Mouse (Mus musculus) testis, adult 2 months (tissue): Measurements from ENCODE around the gene Bhlha15.

ENCODE experiments used
- CTCF ChIP-seq: fragments of 200-500 bp; IDR thresholded peaks from 2 replicates; pipeline ENCODE4 v1.5.1; 2012; ENCODE audit warnings: low read depth, mild to moderate bottlenecking, inconsistent platforms, low read length, moderate library complexity; ENCODE audit not compliant: control insufficient read depth, insufficient read depth, insufficient replicate concordance
- POLR2A ChIP-seq: fragments of 200-500 bp; IDR thresholded peaks from 2 replicates; pipeline ENCODE4 v1.6.1; 2012; ENCODE audit warnings: low read depth, mild to moderate bottlenecking, inconsistent platforms, low read length, moderate library complexity; ENCODE audit not compliant: control insufficient read depth

DNA sequence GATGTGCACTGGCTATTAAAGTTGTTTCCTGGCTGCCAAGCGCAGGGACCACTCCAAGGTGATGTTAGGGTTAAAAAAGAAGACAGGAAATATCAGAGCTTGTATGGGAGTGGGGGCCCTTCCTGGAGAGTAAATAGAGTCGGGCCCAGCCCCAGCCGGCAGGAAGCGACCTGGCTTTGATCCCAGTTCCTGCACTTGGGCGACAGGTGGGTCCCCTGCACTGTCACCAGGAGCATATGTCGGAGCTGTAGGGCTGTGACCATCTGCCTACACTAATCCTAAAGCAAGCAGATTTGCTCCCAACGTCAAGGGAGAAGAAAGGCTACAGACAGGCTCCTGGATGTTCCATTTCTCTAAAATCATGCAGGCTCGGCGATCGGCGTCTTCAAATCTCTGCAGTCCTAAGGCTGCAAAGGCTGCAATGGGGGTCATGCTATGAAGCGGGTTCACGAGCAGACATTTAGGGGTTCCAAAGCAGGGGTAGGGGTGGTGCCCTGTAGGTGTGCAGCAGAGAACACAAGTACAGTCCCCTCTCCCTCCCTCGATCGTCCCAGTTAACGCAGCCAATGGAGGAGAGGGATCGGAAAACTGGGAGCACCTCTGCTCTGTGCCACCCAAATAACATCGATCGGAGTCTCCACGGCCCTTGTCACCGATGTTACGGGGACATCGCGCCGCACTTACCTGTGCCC lies 32.9 kb downstream of the Bhlha15 start:
- TF ChIP-seq CTCF (no peak), POLR2A (no peak)
